Mouse (Mus musculus) stomach, embryonic 14.5 days (tissue): Measurements from ENCODE around the gene Six6. TPM values are rescaled to one million over a fixed set of nuclear protein-coding genes. Genes with fewer than 3 reads are reported as not detected.
A peak's percentile ranks its signal among the peaks of the same experiment; 100 is the strongest.

Experiments used
- ATAC-seq: fragments of 200-750 bp; cut with Nextera tagmentation; 2 replicates; pipeline ENCODE4 v1.8.0; 2017; ENCODE audit warnings: low read depth, moderate TSS enrichment; ENCODE audit not compliant: insufficient number of reproducible peaks, insufficient read depth, low FRiP score
- H3K27ac ChIP-seq: fragments of 300-500 bp; sonication (generic); 2 replicates; pipeline ENCODE4 v1.5.1; 2014; ENCODE audit warnings: mild to moderate bottlenecking, low read length, moderate library complexity, mixed read lengths
- H3K27me3 ChIP-seq: fragments of 300-500 bp; sonication (generic); 2 replicates; pipeline ENCODE4 v1.6.1; 2014; ENCODE audit warnings: low read length, control low read depth, mixed read lengths; ENCODE audit not compliant: control insufficient read depth, insufficient read depth
- H3K36me3 ChIP-seq: fragments of 300-500 bp; sonication (generic); 2 replicates; pipeline ENCODE4 v1.6.1; 2014; ENCODE audit warnings: mild to moderate bottlenecking, control low read depth, low read length, moderate library complexity, mixed read lengths; ENCODE audit not compliant: control insufficient read depth, insufficient read depth
- H3K4me1 ChIP-seq: fragments of 300-500 bp; sonication (generic); 2 replicates; pipeline ENCODE4 v1.6.1; 2014; ENCODE audit warnings: low read length, control low read depth, mixed read lengths; ENCODE audit not compliant: control insufficient read depth, insufficient read depth
- H3K4me2 ChIP-seq: fragments of 300-500 bp; sonication (generic); replicated peaks from 2 replicates; pipeline ENCODE4 v1.6.1; 2014; ENCODE audit warnings: low read depth, low read length, control low read depth
- H3K4me3 ChIP-seq: fragments of 300-500 bp; sonication (generic); 2 replicates; pipeline ENCODE4 v1.5.1; 2014; ENCODE audit warnings: low read depth, low read length, control low read depth
- H3K9ac ChIP-seq: fragments of 300-500 bp; sonication (generic); replicated peaks from 2 replicates; pipeline ENCODE4 v1.6.1; 2014; ENCODE audit warnings: low read depth, mild to moderate bottlenecking, control low read depth, low read length, moderate library complexity, mixed read lengths
- H3K9me3 ChIP-seq: fragments of 300-500 bp; sonication (generic); 2 replicates; pipeline ENCODE4 v1.6.1; 2016; ENCODE audit warnings: low read depth, low read length, control low read depth; ENCODE audit not compliant: control insufficient read depth
- WGBS: fragments of 180-500 bp; shearing (Covaris S2); extraction: QIAGEN DNeasy Blood & Tissue Kit; methylation state at CpG from one replicate; pipeline ENCODE4 v1.1.7; 2014; 5-methylcytosine and 5-hydroxymethylcytosine counted together
- polyA plus RNA-seq: library from polyadenylated mRNA; unstranded; fragments of >200 nt; fragmentation: Nextera tagmentation; extraction: Ambion mirVana; gene quantifications from 2 replicates; pipeline ENCODE4 v1.2.1, GENCODE M21; 2014

The Six6 gene
- polyA plus RNA-seq, 1 experiment from 2014 or later, result not detected

- Histone ChIP-seq H3K4me2 (no peak overlapping the region), H3K27me3 (peaks cover 78% of the 10 kb centered on the region), H3K9ac (no peak overlapping the region), H3K9me3 (no peaks in the 10 kb centered on the region), H3K27ac (no peak overlapping the region), H3K4me3 (no peak overlapping the region), H3K4me1 (peaks cover 9% of the 10 kb centered on the region; the same call in 1 of the 2 replicates), H3K36me3 (no peaks in the 10 kb centered on the region)
- WGBS, result 4% methylated on average over 11 of the region's 11 CpGs
- no peak for ATAC-seq
These were observed 1.2 kb downstream of the Six6 start for GRCm38 (mm10) chr12:72940822-72941397.

DNA sequence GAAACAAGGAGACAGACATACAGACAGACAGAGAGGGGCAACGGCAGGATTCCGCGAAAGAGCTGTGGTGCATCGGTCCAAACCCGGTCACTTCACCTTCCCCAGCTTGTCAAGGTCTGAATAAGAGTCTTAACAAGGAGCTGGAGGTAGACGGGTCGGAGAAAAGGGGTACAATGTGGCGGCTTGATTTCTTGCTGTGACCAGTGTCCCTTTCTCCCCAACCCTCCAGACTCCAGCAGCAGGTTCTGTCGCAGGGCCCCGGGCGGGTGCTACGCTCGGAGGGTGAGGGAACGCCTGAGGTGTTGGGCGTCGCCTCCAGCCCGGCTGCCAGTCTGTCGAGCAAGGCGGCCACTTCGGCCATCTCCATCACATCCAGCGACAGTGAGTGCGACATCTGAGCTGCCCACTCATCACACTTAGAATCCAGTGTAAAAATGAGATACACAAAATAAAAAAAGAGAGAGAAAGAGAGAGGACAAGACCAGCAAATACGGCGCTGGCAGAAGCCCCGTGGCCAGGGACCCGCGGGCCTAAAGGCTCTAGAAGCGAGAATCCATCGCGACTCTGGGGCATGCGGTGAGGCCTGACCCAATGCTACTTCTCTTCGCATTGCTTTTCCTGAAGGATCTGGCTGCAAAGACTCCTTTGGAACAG, 1.8 kb downstream of the Six6 start:
- WGBS, result under 1% methylated on average over 32 of the region's 32 CpGs
- H3K9ac ChIP-seq, result no peak overlapping the region
- no peak for ATAC-seq
- H3K4me1 ChIP-seq, result peaks cover 9% of the 10 kb centered on the region; the same call in 1 of the 2 replicates
- no peaks in the 10 kb centered on the region for H3K9me3 ChIP-seq
- no peak overlapping the region for H3K4me3 ChIP-seq
- H3K36me3 ChIP-seq, result no peaks in the 10 kb centered on the region
- H3K27ac ChIP-seq, result no peak overlapping the region
- no peak overlapping the region for H3K4me2 ChIP-seq
- H3K27me3 ChIP-seq, result peaks cover 80% of the 10 kb centered on the region

DNA sequence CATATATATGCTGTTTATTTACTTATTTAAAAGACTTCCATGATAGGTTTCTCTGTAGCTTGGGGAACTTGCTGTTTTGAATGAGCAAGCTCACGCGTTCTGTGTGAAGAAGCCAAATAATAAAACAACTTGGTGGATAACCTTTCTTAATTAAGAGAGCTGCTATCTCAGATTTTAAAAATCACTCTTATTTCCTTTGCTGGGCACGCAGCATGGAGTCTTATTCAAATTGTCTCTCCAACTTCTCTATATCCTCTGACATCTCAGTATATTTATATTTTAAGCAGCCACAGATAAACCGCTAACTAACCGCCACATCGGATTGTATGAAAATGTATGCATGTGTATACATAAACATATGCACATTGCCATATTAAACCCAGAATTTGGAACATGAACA, 2.5 kb downstream of the Six6 start:
- WGBS, result 23% methylated on average over 6 of the region's 6 CpGs
- peaks cover 9% of the 10 kb centered on the region; the same call in 1 of the 2 replicates for H3K4me1 ChIP-seq
- H3K9me3 ChIP-seq, result no peaks in the 10 kb centered on the region
- peaks cover 83% of the 10 kb centered on the region for H3K27me3 ChIP-seq
- H3K4me2 ChIP-seq, result no peak overlapping the region
- H3K9ac ChIP-seq, result no peak overlapping the region
- no peaks in the 10 kb centered on the region for H3K36me3 ChIP-seq
- ATAC-seq, result no peak
- H3K27ac ChIP-seq, result no peak overlapping the region
- H3K4me3 ChIP-seq, result no peak overlapping the region

DNA sequence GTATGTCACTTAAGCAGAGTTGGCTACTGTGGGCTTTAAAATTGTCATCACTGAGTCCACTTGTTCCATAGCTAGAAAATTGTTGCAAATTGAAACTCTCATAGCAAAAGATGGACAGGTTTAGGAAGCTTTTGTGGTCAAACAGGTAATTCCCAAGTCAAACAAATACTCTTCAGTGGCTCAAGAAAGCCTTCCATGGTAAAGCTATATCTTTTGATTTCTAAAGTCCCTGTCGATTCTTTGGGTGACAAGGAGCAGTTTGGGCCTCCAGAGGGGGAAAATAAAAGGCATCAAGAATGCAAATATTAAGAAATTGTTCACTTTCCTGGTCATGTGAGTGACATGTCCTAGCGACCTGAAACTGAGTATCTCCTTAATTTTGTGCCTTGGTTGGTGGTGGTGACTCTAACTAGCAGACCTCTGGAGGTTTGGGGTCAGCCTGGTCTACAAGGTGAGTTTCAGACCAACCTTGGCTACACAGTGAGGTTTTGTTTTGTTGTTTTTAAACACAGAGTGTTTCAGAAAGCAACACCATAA, 4.0 kb downstream of the Six6 start:
- no peaks in the 10 kb centered on the region for H3K36me3 ChIP-seq
- H3K9me3 ChIP-seq, result no peaks in the 10 kb centered on the region
- no peak overlapping the region for H3K4me3 ChIP-seq
- WGBS, result 11% methylated on average over 2 of the region's 2 CpGs
- H3K4me2 ChIP-seq, result no peak overlapping the region
- no peak overlapping the region for H3K27ac ChIP-seq
- peaks cover 80% of the 10 kb centered on the region for H3K27me3 ChIP-seq
- no peak overlapping the region for H3K9ac ChIP-seq
- no peak for ATAC-seq
- H3K4me1 ChIP-seq, result peaks cover 9% of the 10 kb centered on the region; the same call in 1 of the 2 replicates

- H3K4me3 ChIP-seq, result peak overlapping the region; percentile 30; the same call in 1 of the 2 replicates
- ATAC-seq, result no peak
- H3K9ac ChIP-seq, result no peak overlapping the region
- H3K9me3 ChIP-seq, result no peaks in the 10 kb centered on the region
- H3K4me2 ChIP-seq, result peak overlapping the region; percentile 46
- peaks cover 8% of the 10 kb centered on the region; the same call in 1 of the 2 replicates for H3K4me1 ChIP-seq
- H3K36me3 ChIP-seq, result no peaks in the 10 kb centered on the region
- H3K27me3 ChIP-seq, result peaks cover 74% of the 10 kb centered on the region
- 1% methylated on average over 24 of the region's 24 CpGs for WGBS
- H3K27ac ChIP-seq, result no peak overlapping the region
These were observed 4.9 kb downstream of the Six6 start for GRCm38 (mm10) chr12:72944411-72945225.

DNA sequence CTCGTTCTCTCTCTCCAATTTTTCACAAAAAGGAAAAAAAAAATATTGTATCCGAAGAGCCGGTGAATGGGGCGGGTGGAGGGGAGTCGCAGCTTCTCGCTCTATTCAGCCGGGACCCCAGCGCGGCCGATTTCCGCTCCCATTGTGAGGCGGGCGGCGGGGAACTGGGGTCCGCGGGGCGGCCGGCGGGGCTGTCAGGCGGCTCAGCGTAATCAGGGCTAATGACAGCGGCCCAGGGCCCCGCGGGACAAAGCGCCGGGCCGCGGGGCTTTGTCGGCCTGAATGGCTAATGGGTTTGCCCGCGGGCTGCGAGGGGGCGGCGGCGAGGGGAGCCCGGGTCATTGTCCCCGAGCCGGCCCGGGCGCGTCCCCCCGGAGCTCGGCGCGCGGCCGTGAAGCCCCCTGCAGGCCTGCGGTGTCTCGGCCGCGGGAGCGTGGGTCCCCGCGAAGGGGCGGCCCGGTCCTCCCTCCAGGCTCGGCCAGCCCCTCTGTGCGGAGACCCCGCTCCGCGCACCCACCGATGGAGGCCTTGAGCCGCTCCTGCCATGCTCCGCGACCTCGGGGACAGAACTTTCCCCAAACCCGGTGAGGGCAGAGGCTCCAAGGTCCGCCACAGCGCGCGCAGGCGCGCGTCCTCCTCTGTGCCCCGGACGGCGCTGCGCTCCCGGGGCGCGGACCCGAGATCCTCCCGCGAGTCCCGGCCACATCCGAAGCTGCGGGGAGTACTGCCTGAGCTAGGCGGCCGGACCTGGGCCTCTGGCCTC, 5.8 kb downstream of the Six6 start:
- peaks cover 5% of the 10 kb centered on the region; the same call in 1 of the 2 replicates for H3K4me1 ChIP-seq
- no peak overlapping the region for H3K9ac ChIP-seq
- peaks cover 65% of the 10 kb centered on the region for H3K27me3 ChIP-seq
- WGBS, result under 1% methylated on average over 78 of the region's 89 CpGs
- peak overlapping the region; percentile 30 for H3K4me3 ChIP-seq
- H3K9me3 ChIP-seq, result no peaks in the 10 kb centered on the region
- ATAC-seq, result no peak
- no peaks in the 10 kb centered on the region for H3K36me3 ChIP-seq
- H3K4me2 ChIP-seq, result peak overlapping the region; percentile 46
- no peak overlapping the region for H3K27ac ChIP-seq

DNA sequence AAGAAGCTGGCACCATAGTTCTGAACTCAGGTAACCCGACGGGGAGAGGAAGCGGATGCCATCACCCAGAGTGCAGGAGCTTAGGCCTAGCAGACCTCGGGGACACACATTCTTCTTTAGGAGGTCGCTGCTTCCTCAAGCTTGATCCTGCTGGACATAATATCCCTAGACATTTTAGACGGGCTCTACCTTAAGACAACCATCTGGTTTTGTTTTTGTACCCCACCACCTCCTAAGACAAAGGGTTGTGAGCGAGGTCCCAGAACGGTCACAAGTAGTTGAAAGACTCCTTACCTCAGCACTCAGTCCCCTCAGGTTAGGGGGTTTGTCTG, 6.3 kb downstream of the Six6 start:
- Histone ChIP-seq H3K9ac (no peak overlapping the region), H3K27me3 (peaks cover 62% of the 10 kb centered on the region), H3K4me3 (0 out of 2 replicates have a peak overlapping the region, but pooled peaks have one; percentile 30), H3K4me2 (peak overlapping the region; percentile 46; the same call in 1 of the 2 replicates), H3K4me1 (peaks cover 5% of the 10 kb centered on the region; the same call in 1 of the 2 replicates), H3K27ac (no peak overlapping the region), H3K9me3 (no peaks in the 10 kb centered on the region), H3K36me3 (no peaks in the 10 kb centered on the region)
- 8% methylated on average over 8 of the region's 8 CpGs for WGBS
- no peak for ATAC-seq

- H3K9me3 ChIP-seq, result no peaks in the 10 kb centered on the region
- H3K27me3 ChIP-seq, result peaks cover 58% of the 10 kb centered on the region
- ATAC-seq, result no peak
- peaks cover 5% of the 10 kb centered on the region; the same call in 1 of the 2 replicates for H3K4me1 ChIP-seq
- H3K36me3 ChIP-seq, result no peaks in the 10 kb centered on the region
- no peak overlapping the region for H3K27ac ChIP-seq
- H3K4me2 ChIP-seq, result no peak overlapping the region
- H3K4me3 ChIP-seq, result no peak overlapping the region
- no peak overlapping the region for H3K9ac ChIP-seq
These were observed 7.1 kb downstream of the Six6 start for GRCm38 (mm10) chr12:72946805-72947204.
